Mouse (Mus musculus): Measurements from ENCODE around the gene Zfp512b.

Gene Zfp512b

GRCm38 (mm10) chr2:181573961-181574360 lies 18.6 kb downstream of the Zfp512b start:
- no peak for DNase-seq (ENCODE audit: low spot score in 2 of 2)

GRCm38 (mm10) chr2:181572921-181573920 lies 19.4 kb downstream of the Zfp512b start:
- DNase-seq (ENCODE audit: low spot score in 2 of 2): no peak

GRCm38 (mm10) chr2:181571941-181572670 lies 20.5 kb downstream of the Zfp512b start:
- no peak for DNase-seq (ENCODE audit: low spot score in 2 of 2)

GRCm38 (mm10) chr2:181570921-181571595 lies 21.5 kb downstream of the Zfp512b start:
- DNase-seq (ENCODE audit: low spot score in 2 of 2): peak in 1 of 2 experiments; percentile 6

GRCm38 (mm10) chr2:181570375-181570774 lies 22.2 kb downstream of the Zfp512b start:
- no peak for DNase-seq (ENCODE audit: low spot score in 2 of 2)

GRCm38 (mm10) chr2:181569856-181570255 lies 22.7 kb downstream of the Zfp512b start:
- no peak for DNase-seq (ENCODE audit: low spot score in 2 of 2)

- DNase-seq (ENCODE audit: low spot score in 2 of 2): no peak
These were observed 24.2 kb downstream of the Zfp512b start for GRCm38 (mm10) chr2:181568272-181569008.

- no peak for DNase-seq (ENCODE audit: low spot score in 2 of 2)
These were observed 25.3 kb downstream of the Zfp512b start for GRCm38 (mm10) chr2:181567338-181567737.

- no peak for DNase-seq (ENCODE audit: low spot score in 2 of 2)
These were observed 38.8 kb downstream of the Zfp512b start for GRCm38 (mm10) chr2:181553772-181554171.

GRCm38 (mm10) chr2:181550233-181550632 lies 42.4 kb downstream of the Zfp512b start:
- DNase-seq (ENCODE audit: low spot score in 2 of 2): no peak

GRCm38 (mm10) chr2:181548682-181549081 lies 43.9 kb downstream of the Zfp512b start:
- DNase-seq (ENCODE audit: low spot score in 2 of 2): no peak

- DNase-seq (ENCODE audit: low spot score in 2 of 2): no peak
These were observed 44.4 kb downstream of the Zfp512b start for GRCm38 (mm10) chr2:181548227-181548626.

- no peak for DNase-seq (ENCODE audit: low spot score in 2 of 2)
These were observed 46.5 kb downstream of the Zfp512b start for GRCm38 (mm10) chr2:181546142-181546541.

GRCm38 (mm10) chr2:181541761-181542380 lies 50.7 kb downstream of the Zfp512b start:
- DNase-seq (ENCODE audit: low spot score in 2 of 2): no peak

- DNase-seq (ENCODE audit: low spot score in 2 of 2): peak; percentile 33 to 65
These were observed 55.1 kb downstream of the Zfp512b start for GRCm38 (mm10) chr2:181537444-181538047.

- DNase-seq (ENCODE audit: low spot score in 2 of 2): no peak
These were observed 56.2 kb downstream of the Zfp512b start for GRCm38 (mm10) chr2:181536410-181536809.

GRCm38 (mm10) chr2:181532589-181532988 lies 60.0 kb downstream of the Zfp512b start:
- DNase-seq (ENCODE audit: low spot score in 2 of 2): no peak
